Mouse (Mus musculus) limb, embryonic 14.5 days (tissue): ENCODE data around the gene Rbm8a. TPM values are rescaled to one million over a fixed set of nuclear protein-coding genes. Genes with fewer than 3 reads are reported as not detected.

Source experiments
- ATAC-seq: fragments of 200-750 bp; cut with Nextera tagmentation; 2 replicates; pipeline ENCODE4 v1.8.0; 2017; ENCODE audit warnings: low read depth, moderate number of reproducible peaks, moderate TSS enrichment; ENCODE audit not compliant: low FRiP score
- DNase-seq: peaks from one replicate; pipeline ENCODE4 v3.0.0-alpha.2; 2015; ENCODE audit warnings: low spot score
- H3K27ac ChIP-seq: fragments of 300-500 bp; sonication (generic); replicated peaks from 2 replicates; pipeline ENCODE4 v1.5.1; 2014; ENCODE audit warnings: low read depth, mild to moderate bottlenecking, low read length, moderate library complexity, mixed read lengths
- H3K27me3 ChIP-seq: fragments of 300-500 bp; sonication (generic); 2 replicates; pipeline ENCODE4 v1.6.1; 2014; ENCODE audit warnings: low read length, mixed read lengths; ENCODE audit not compliant: control insufficient read depth, insufficient read depth
- H3K36me3 ChIP-seq: fragments of 300-500 bp; sonication (generic); 2 replicates; pipeline ENCODE4 v1.6.1; 2014; ENCODE audit warnings: mild to moderate bottlenecking, low read length, moderate library complexity, mixed read lengths; ENCODE audit not compliant: control insufficient read depth, insufficient read depth
- H3K4me1 ChIP-seq: fragments of 300-500 bp; sonication (generic); 2 replicates; pipeline ENCODE4 v1.6.1; 2014; ENCODE audit warnings: antibody characterized with exemption, low read length, mixed read lengths; ENCODE audit not compliant: control insufficient read depth, insufficient read depth
- H3K4me2 ChIP-seq: fragments of 300-500 bp; sonication (generic); replicated peaks from 2 replicates; pipeline ENCODE4 v1.6.1; 2014; ENCODE audit warnings: low read depth, mild to moderate bottlenecking, low read length, moderate library complexity; ENCODE audit not compliant: severe bottlenecking
- H3K4me3 ChIP-seq: fragments of 300-500 bp; sonication (generic); replicated peaks from 2 replicates; pipeline ENCODE4 v1.5.1; 2014; ENCODE audit warnings: low read length
- H3K9ac ChIP-seq: fragments of 300-500 bp; sonication (generic); 2 replicates; pipeline ENCODE4 v1.6.1; 2014; ENCODE audit warnings: mild to moderate bottlenecking, low read depth, low read length, moderate library complexity; ENCODE audit not compliant: severe bottlenecking
- H3K9me3 ChIP-seq: fragments of 300-500 bp; sonication (generic); 2 replicates; pipeline ENCODE4 v1.6.1; 2016; ENCODE audit warnings: low read length; ENCODE audit not compliant: control insufficient read depth
- POLR2A ChIP-seq: fragments of 200-500 bp; IDR thresholded peaks from 2 replicates; pipeline ENCODE4 v1.8.0; 2012; ENCODE audit warnings: inconsistent platforms, mild to moderate bottlenecking, moderate library complexity, borderline replicate concordance; ENCODE audit not compliant: insufficient read depth, insufficient read length; ENCODE audit errors: extremely low read depth
- WGBS: fragments of 180-500 bp; shearing (Covaris S2); extraction: QIAGEN DNeasy Blood & Tissue Kit; methylation state at CpG from one replicate; pipeline ENCODE4 v1.1.7; 2014; 5-methylcytosine and 5-hydroxymethylcytosine counted together
- polyA plus RNA-seq, 2 experiments: library from polyadenylated mRNA; depleted of rRNA in 1 of 2; stranded (reverse) in 1 of 2; unstranded in 1 of 2; fragments of >200 nt; fragmentation: Nextera tagmentation in 1 of 2; extraction: Ambion mirVana in 1 of 2; gene quantifications; 2 replicates each; pipeline versions ENCODE4 v1.2.1 to v1.2.3; 2012 to 2014

Gene Rbm8a
- polyA plus RNA-seq, 2 experiments, result 66.1 to 133 TPM

DNA sequence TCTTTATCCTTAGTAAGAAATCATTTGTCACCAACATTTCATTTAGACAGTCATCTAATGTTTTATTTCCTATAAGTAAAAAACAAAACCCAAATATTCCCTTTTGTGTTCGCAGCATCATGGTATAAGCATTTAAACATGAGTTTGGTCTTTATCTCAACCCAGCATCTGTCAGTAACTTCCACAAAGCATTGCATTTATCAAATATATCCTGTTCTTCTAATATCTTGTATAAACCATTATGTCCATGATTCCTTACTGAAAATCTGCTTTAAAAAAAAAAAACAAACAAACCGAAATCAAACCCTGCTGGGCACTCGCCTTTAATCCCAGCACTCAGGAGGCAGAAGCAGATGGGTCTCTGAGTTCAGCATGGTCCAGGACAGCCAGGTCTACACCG is 23.1 kb upstream of the Rbm8a start:
- WGBS, result 91% methylated on average over 4 of the region's 4 CpGs
- Histone ChIP-seq H3K27me3 (no peaks in the 10 kb centered on the region), H3K4me2 (no peak overlapping the region), H3K4me3 (no peak overlapping the region), H3K27ac (no peak overlapping the region), H3K9ac (no peak overlapping the region), H3K36me3 (peaks cover 23% of the 10 kb centered on the region), H3K9me3 (no peaks in the 10 kb centered on the region), H3K4me1 (peaks cover 27% of the 10 kb centered on the region)
- no peak for TF ChIP-seq POLR2A
- DNase-seq (no peak), ATAC-seq (no peak)

- no peak for TF ChIP-seq POLR2A
- no peak for ATAC-seq
- Histone ChIP-seq H3K9me3 (no peaks in the 10 kb centered on the region), H3K36me3 (peaks cover 78% of the 10 kb centered on the region), H3K4me3 (no peak overlapping the region), H3K27ac (no peak overlapping the region), H3K27me3 (no peaks in the 10 kb centered on the region), H3K4me2 (no peak overlapping the region), H3K4me1 (no peaks in the 10 kb centered on the region), H3K9ac (no peak overlapping the region)
- WGBS, result 70% methylated on average over 3 of the region's 3 CpGs
- DNase-seq, result no peak
Observed at GRCm38 (mm10) chr3:96617941-96618340, 11.8 kb upstream of the Rbm8a start.

GRCm38 (mm10) chr3:96623201-96623600 is 6.5 kb upstream of the Rbm8a start:
- H3K36me3 ChIP-seq, result peaks cover 64% of the 10 kb centered on the region
- DNase-seq, result no peak
- WGBS, result 95% methylated on average over 4 of the region's 4 CpGs
- H3K27ac ChIP-seq, result no peak overlapping the region
- H3K27me3 ChIP-seq, result no peaks in the 10 kb centered on the region
- ATAC-seq, result no peak
- no peaks in the 10 kb centered on the region for H3K4me1 ChIP-seq
- H3K4me2 ChIP-seq, result no peak overlapping the region
- H3K9ac ChIP-seq, result no peak overlapping the region
- H3K4me3 ChIP-seq, result no peak overlapping the region
- H3K9me3 ChIP-seq, result no peaks in the 10 kb centered on the region
- no peak for TF ChIP-seq POLR2A

DNA sequence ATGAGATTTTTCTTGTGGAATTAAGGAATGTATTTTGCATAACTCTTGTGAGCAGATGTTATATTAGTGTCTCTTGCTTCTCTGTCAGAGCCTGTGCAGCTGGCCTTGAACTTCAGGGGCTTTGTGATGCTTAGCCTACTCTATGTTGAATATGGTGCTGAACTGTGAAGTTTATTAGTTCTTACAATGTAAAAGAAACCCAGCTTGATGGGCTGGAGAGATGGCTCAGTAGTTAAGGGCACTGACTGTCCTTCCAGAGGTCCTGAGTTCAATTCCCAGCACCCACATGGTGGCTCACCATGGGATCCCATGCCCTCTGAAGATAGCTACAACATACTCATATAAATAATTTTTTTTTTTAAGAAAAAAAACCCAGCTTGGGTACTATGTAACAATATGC is 2.3 kb downstream of the Rbm8a start:
- no peak for TF ChIP-seq POLR2A
- Histone ChIP-seq H3K27me3 (no peaks in the 10 kb centered on the region), H3K27ac (no peak overlapping the region), H3K4me1 (peaks cover 20% of the 10 kb centered on the region), H3K9me3 (no peaks in the 10 kb centered on the region), H3K36me3 (peaks cover 28% of the 10 kb centered on the region), H3K4me3 (no peak overlapping the region), H3K9ac (no peak overlapping the region), H3K4me2 (no peak overlapping the region)
- ATAC-seq (no peak), DNase-seq (no peak)

- no peak for TF ChIP-seq POLR2A
- no peak overlapping the region for H3K27ac ChIP-seq
- H3K36me3 ChIP-seq, result peaks cover 48% of the 10 kb centered on the region
- H3K27me3 ChIP-seq, result no peaks in the 10 kb centered on the region
- ATAC-seq (no peak), DNase-seq (no peak)
- no peak overlapping the region for H3K4me2 ChIP-seq
- no peak overlapping the region for H3K4me3 ChIP-seq
- 0 out of 2 replicates have a peak, but pooled peaks cover under 1% of the 10 kb centered on the region for H3K9me3 ChIP-seq
- H3K9ac ChIP-seq, result no peak overlapping the region
- peaks cover 19% of the 10 kb centered on the region for H3K4me1 ChIP-seq
- 48% methylated on average over 1 of the region's 1 CpGs for WGBS
Observed at GRCm38 (mm10) chr3:96634015-96634414, 4.3 kb downstream of the Rbm8a start.
